Mouse (Mus musculus): ENCODE results near the gene Pced1b.

Pced1b gene

GRCm38 (mm10) chr15:97248296-97248695 is 1.4 kb downstream of the Pced1b start:
- no peak for TF ChIP-seq GATA4 (IDR thresholded peaks at IDR 0.05; ENCODE audit: insufficient replicate concordance, low read length)

GRCm38 (mm10) chr15:97249322-97249721 is 2.4 kb downstream of the Pced1b start:
- TF ChIP-seq GATA4 (IDR thresholded peaks at IDR 0.05; ENCODE audit: insufficient replicate concordance, low read length), result no peak

- no peak for TF ChIP-seq GATA4 (IDR thresholded peaks at IDR 0.05; ENCODE audit: insufficient replicate concordance, low read length)
Measured at GRCm38 (mm10) chr15:97252493-97253034, 5.7 kb downstream of the Pced1b start.

- TF ChIP-seq GATA4 (IDR thresholded peaks at IDR 0.05; ENCODE audit: insufficient replicate concordance, low read length), result no peak
Measured at GRCm38 (mm10) chr15:97254375-97254774, 7.5 kb downstream of the Pced1b start.

GRCm38 (mm10) chr15:97255800-97256199 is 8.9 kb downstream of the Pced1b start:
- no peak for TF ChIP-seq GATA4 (IDR thresholded peaks at IDR 0.05; ENCODE audit: insufficient replicate concordance, low read length)

- TF ChIP-seq GATA4 (IDR thresholded peaks at IDR 0.05; ENCODE audit: insufficient replicate concordance, low read length), result no peak
Measured at GRCm38 (mm10) chr15:97256411-97256810, 9.5 kb downstream of the Pced1b start.

GRCm38 (mm10) chr15:97257206-97257775 is 10.4 kb downstream of the Pced1b start:
- no peak for TF ChIP-seq GATA4 (IDR thresholded peaks at IDR 0.05; ENCODE audit: insufficient replicate concordance, low read length)

- TF ChIP-seq GATA4 (IDR thresholded peaks at IDR 0.05; ENCODE audit: insufficient replicate concordance, low read length), result no peak
Measured at GRCm38 (mm10) chr15:97258483-97259230, 11.8 kb downstream of the Pced1b start.

GRCm38 (mm10) chr15:97259300-97259699 is 12.4 kb downstream of the Pced1b start:
- no peak for TF ChIP-seq GATA4 (IDR thresholded peaks at IDR 0.05; ENCODE audit: insufficient replicate concordance, low read length)

- TF ChIP-seq GATA4 (IDR thresholded peaks at IDR 0.05; ENCODE audit: insufficient replicate concordance, low read length), result no peak
Measured at GRCm38 (mm10) chr15:97259968-97260597, 13.2 kb downstream of the Pced1b start.

GRCm38 (mm10) chr15:97262251-97262650 is 15.3 kb downstream of the Pced1b start:
- no peak for TF ChIP-seq GATA4 (IDR thresholded peaks at IDR 0.05; ENCODE audit: insufficient replicate concordance, low read length)

GRCm38 (mm10) chr15:97266236-97266845 is 19.4 kb downstream of the Pced1b start:
- TF ChIP-seq GATA4 (IDR thresholded peaks at IDR 0.05; ENCODE audit: insufficient replicate concordance, low read length), result no peak

GRCm38 (mm10) chr15:97267094-97267695 is 20.3 kb downstream of the Pced1b start:
- no peak for TF ChIP-seq GATA4 (IDR thresholded peaks at IDR 0.05; ENCODE audit: insufficient replicate concordance, low read length)

- peak; percentile 15; the same call in 1 of the 2 replicates for TF ChIP-seq GATA4 (IDR thresholded peaks at IDR 0.05; ENCODE audit: insufficient replicate concordance, low read length)
Measured at GRCm38 (mm10) chr15:97271985-97272697, 25.2 kb downstream of the Pced1b start.
